Mouse (Mus musculus) liver, embryonic 16.5 days (tissue): ENCODE results near the gene Inafm2. TPM values are rescaled to one million over a fixed set of nuclear protein-coding genes. Genes with fewer than 3 reads are reported as not detected.

ENCODE experiments used
- ATAC-seq: fragments of 200-750 bp; cut with Nextera tagmentation; 2 replicates; pipeline ENCODE4 v1.8.0; 2017; ENCODE audit warnings: low read depth, mild to moderate bottlenecking, moderate number of reproducible peaks, moderate library complexity
- H3K27ac ChIP-seq: fragments of 300-500 bp; sonication (generic); 2 replicates; pipeline ENCODE4 v1.5.1; 2014; ENCODE audit warnings: mild to moderate bottlenecking, low read length
- H3K27me3 ChIP-seq: fragments of 300-500 bp; sonication (generic); 2 replicates; pipeline ENCODE4 v1.6.1; 2014; ENCODE audit warnings: low read depth, low read length, mixed read lengths; ENCODE audit not compliant: control insufficient read depth, insufficient read depth
- H3K36me3 ChIP-seq: fragments of 300-500 bp; sonication (generic); 2 replicates; pipeline ENCODE4 v1.6.1; 2014; ENCODE audit warnings: mild to moderate bottlenecking; ENCODE audit not compliant: control insufficient read depth, insufficient read depth
- H3K4me1 ChIP-seq: fragments of 300-500 bp; sonication (generic); 2 replicates; pipeline ENCODE4 v1.6.1; 2014; ENCODE audit warnings: low read depth, low read length, mixed read lengths; ENCODE audit not compliant: control insufficient read depth
- H3K4me2 ChIP-seq: fragments of 300-500 bp; sonication (generic); 2 replicates; pipeline ENCODE4 v1.6.1; 2014; ENCODE audit warnings: low read depth, low read length, mixed read lengths
- H3K4me3 ChIP-seq: fragments of 300-500 bp; sonication (generic); 2 replicates; pipeline ENCODE4 v1.5.1; 2014; ENCODE audit warnings: low read depth, mild to moderate bottlenecking, low read length
- H3K9ac ChIP-seq: fragments of 300-500 bp; sonication (generic); 2 replicates; pipeline ENCODE4 v1.6.1; 2014; ENCODE audit warnings: low read depth, low read length
- H3K9me3 ChIP-seq: fragments of 300-500 bp; sonication (generic); replicated peaks from 2 replicates; pipeline ENCODE4 v1.6.1; 2016; ENCODE audit warnings: low read length; ENCODE audit not compliant: control insufficient read depth
- WGBS: fragments of 180-500 bp; shearing (Covaris S2); extraction: QIAGEN DNeasy Blood & Tissue Kit; methylation state at CpG from one replicate; pipeline ENCODE4 v1.1.7; 2014; ENCODE audit not compliant: insufficient replicate concordance; 5-methylcytosine and 5-hydroxymethylcytosine counted together
- polyA plus RNA-seq: library from polyadenylated mRNA; unstranded; fragments of >200 nt; fragmentation: Nextera tagmentation; extraction: Ambion mirVana; gene quantifications from 2 replicates; pipeline ENCODE4 v1.2.1, GENCODE M21; 2015

The Inafm2 gene
- polyA plus RNA-seq, 1 experiment from 2014 or later, result 12.1 TPM

DNA sequence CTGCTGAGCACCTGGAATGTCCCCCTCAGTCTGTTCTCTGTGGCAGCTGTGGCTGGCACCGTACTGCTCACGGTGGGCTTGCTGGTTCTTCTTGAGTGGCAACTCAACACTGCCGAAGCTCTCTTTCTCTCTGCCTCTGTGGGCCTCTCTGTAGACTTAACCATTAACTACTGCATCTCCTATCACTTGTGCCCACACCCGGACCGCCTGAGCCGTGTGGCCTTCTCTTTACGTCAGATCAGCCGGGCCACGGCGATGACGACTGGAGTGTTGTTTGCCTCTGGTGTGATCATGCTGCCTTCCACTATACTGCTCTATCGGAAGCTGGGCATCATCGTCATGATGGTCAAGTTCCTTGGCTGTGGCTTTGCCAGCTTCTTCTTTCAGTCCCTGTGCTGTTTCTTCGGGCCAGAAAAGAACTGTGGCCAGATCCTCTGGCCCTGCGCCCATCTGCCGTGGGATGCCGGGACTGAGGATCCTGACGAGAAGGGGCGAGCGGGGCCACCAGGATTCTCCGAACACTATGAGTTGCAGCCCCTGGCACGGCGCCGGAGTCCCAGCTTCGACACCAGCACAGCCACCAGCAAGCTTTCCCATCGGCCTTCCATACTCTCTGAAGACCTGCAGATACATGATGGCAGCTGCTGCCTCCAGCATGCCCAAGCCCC is 46.2 kb downstream of the Inafm2 start:
- no peaks in the 10 kb centered on the region for H3K9me3 ChIP-seq
- H3K27ac ChIP-seq, result peak overlapping the region; percentile 25; the same call in 1 of the 2 replicates
- ATAC-seq, result peak; percentile 68
- 71% methylated on average over 26 of the region's 26 CpGs for WGBS
- no peaks in the 10 kb centered on the region; the same call in 1 of the 2 replicates for H3K27me3 ChIP-seq
- H3K4me1 ChIP-seq, result peaks cover 12% of the 10 kb centered on the region; the same call in 1 of the 2 replicates
- H3K4me3 ChIP-seq, result no peak overlapping the region
- H3K4me2 ChIP-seq, result no peak overlapping the region; the same call in 1 of the 2 replicates
- H3K9ac ChIP-seq, result no peak overlapping the region
- H3K36me3 ChIP-seq, result no peaks in the 10 kb centered on the region

DNA sequence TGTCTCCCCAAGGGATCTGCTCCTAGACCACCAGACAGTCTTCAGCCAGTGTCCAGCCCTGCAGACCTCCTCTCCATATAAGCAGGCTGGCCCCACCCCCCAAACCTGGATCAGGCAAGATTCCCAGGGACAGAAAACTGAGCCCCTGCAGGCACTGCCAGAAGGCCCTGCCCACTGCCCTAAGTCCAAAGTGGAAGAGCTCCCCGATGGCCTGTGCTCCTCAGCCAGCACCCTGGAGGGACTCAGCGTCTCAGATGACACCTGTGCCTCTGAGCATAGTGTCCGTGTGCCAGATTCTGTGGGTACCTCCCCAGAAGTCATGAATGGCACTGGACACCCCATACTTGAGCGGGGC is 46.7 kb downstream of the Inafm2 start:
- no peak for ATAC-seq
- Histone ChIP-seq H3K4me2 (no peak overlapping the region), H3K9ac (no peak overlapping the region), H3K27ac (no peak overlapping the region), H3K36me3 (no peaks in the 10 kb centered on the region), H3K4me1 (peaks cover 10% of the 10 kb centered on the region; the same call in 1 of the 2 replicates), H3K9me3 (no peaks in the 10 kb centered on the region), H3K27me3 (peaks cover 1% of the 10 kb centered on the region), H3K4me3 (no peak overlapping the region)
- WGBS, result 75% methylated on average over 4 of the region's 4 CpGs

DNA sequence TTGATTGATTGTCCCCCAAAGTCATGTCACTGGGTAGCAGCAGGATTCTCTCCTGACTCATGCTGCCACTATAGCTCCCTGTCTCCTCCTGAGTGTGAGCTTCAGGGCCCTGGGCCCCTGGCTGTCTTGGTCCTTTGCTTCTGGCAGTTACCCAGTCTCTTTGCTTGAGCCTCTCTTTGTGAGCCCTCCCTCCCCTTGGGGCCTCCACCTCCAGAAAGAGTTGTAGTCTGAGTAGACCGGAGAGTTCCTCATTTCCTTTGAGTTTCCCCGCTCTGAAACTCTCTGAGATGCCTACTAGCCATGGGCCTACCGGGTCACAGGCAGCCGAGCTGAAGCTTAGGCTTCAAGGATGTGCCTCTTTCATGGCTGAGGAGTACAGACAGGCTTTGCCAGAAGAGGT is 48.1 kb downstream of the Inafm2 start:
- H3K4me1 ChIP-seq, result peaks cover 10% of the 10 kb centered on the region; the same call in 1 of the 2 replicates
- WGBS, result 42% methylated on average over 4 of the region's 4 CpGs
- ATAC-seq, result no peak
- H3K9me3 ChIP-seq, result no peaks in the 10 kb centered on the region
- H3K27me3 ChIP-seq, result peaks cover 2% of the 10 kb centered on the region
- H3K4me2 ChIP-seq, result no peak overlapping the region
- H3K27ac ChIP-seq, result no peak overlapping the region
- H3K9ac ChIP-seq, result no peak overlapping the region
- H3K36me3 ChIP-seq, result no peaks in the 10 kb centered on the region
- no peak overlapping the region for H3K4me3 ChIP-seq

Other genes with a start within 250 kb of the Inafm2 start
- 0.59 and 0.62 TPM in 2 replicates for gene Bmf, start 196.1 kb upstream of the Inafm2 start, polyA plus RNA-seq
- gene Bub1b, start 147.5 kb upstream of the Inafm2 start, polyA plus RNA-seq, result 40.6 and 42.3 TPM in 2 replicates
- 0.14 and 0.30 TPM in 2 replicates for gene Pak6, start 82.5 kb upstream of the Inafm2 start, polyA plus RNA-seq
- gene Ankrd63, start 41.8 kb upstream of the Inafm2 start, polyA plus RNA-seq, result 0.02 and 0.06 TPM in 2 replicates
- 2.3 and 3.0 TPM in 2 replicates for gene Plcb2, start 17.3 kb upstream of the Inafm2 start, polyA plus RNA-seq
- 0.26 and 0.37 TPM in 2 replicates for gene Ccdc9b, start 16.9 kb downstream of the Inafm2 start, polyA plus RNA-seq
- gene Phgr1, start 27.0 kb downstream of the Inafm2 start, polyA plus RNA-seq, result 0.85 TPM in 1 of 2 replicates, not detected in the other
- 0.19 TPM in 2 replicates for gene Disp2, start 34.0 kb downstream of the Inafm2 start, polyA plus RNA-seq
- 63.5 and 64.4 TPM in 2 replicates for gene Knstrn, start 68.2 kb downstream of the Inafm2 start, polyA plus RNA-seq
- 45.3 and 50.3 TPM in 2 replicates for gene Ivd, start 116.2 kb downstream of the Inafm2 start, polyA plus RNA-seq
- 2.9 and 3.0 TPM in 2 replicates for gene Bahd1, start 154.6 kb downstream of the Inafm2 start, polyA plus RNA-seq
- gene Chst14, start 180.7 kb downstream of the Inafm2 start, polyA plus RNA-seq, result 4.0 and 4.9 TPM in 2 replicates